Mouse (Mus musculus): Measurements from ENCODE around the gene Ifnlr1.
"Not testable (repeated sequence)": the region's sequence is repeated elsewhere in the genome, so short reads cannot be mapped to it uniquely, and the experiment has no call there.

Ifnlr1 gene

GRCm38 (mm10) chr4:135685906-135686567 is at the start of gene Ifnlr1:
Gene Ifnlr1, plus strand, starts transcription at chr4:135686287.
- DNase-seq (ENCODE audit: low spot score), result peak; percentile 57

GRCm38 (mm10) chr4:135641302-135642079 is 44.6 kb upstream of the Ifnlr1 start:
- DNase-seq (ENCODE audit: low spot score), result not testable (repeated sequence)

- no peak for DNase-seq (ENCODE audit: low spot score)
Measured at GRCm38 (mm10) chr4:135645022-135645637, 41.0 kb upstream of the Ifnlr1 start.

GRCm38 (mm10) chr4:135652966-135653607 is 33.0 kb upstream of the Ifnlr1 start:
- DNase-seq (ENCODE audit: low spot score), result no peak

GRCm38 (mm10) chr4:135653956-135654355 is 32.1 kb upstream of the Ifnlr1 start:
- DNase-seq (ENCODE audit: low spot score), result no peak

GRCm38 (mm10) chr4:135655499-135655898 is 30.6 kb upstream of the Ifnlr1 start:
- DNase-seq (ENCODE audit: low spot score), result no peak

DNA sequence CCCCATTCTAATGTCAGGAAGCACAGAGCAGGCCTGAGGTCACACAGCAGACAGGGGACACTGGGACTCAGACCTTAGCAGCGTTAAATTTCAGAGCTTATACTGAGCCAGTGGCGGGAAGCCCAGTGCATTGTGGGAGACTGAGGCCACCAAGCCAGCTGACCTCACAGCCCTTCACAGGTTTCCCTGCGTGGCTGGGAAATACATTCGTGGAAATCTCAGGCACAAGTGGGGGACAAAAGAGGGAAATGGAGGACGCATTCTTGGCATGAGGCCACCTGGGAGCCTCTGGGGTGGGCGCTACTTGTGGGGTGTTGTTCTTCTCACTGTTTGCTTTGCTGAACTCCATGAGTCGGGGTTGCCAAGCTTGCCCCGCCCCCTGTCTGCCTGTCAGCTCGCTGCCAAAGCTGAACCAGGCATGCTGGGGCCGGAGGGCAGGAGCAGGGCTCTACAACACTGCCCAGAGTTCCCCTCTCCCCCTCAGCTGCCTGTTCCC is 29.9 kb upstream of the Ifnlr1 start:
- no peak for DNase-seq (ENCODE audit: low spot score)

- DNase-seq (ENCODE audit: low spot score), result no peak
Measured at GRCm38 (mm10) chr4:135658484-135658883, 27.6 kb upstream of the Ifnlr1 start.

DNA sequence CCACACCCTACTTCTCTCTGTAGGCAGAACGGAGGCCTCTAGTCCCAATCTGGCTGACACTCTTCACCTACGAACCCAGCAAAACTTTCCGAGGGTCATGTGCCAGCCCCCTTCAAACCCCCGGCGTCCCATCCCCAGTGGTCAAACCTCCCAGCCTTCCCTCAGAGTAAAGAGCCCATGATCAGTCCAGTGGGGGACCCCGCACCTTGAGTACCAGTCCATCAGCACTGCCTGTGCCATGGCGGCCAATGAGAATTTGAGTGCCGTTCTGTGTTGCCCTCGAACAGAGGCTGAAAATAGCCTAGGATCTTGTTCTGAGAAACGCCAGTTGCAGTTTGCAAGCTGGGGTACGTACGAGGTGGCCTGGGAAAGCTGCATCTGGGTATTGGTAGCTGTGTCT is 27.2 kb upstream of the Ifnlr1 start:
- no peak for DNase-seq (ENCODE audit: low spot score)

DNA sequence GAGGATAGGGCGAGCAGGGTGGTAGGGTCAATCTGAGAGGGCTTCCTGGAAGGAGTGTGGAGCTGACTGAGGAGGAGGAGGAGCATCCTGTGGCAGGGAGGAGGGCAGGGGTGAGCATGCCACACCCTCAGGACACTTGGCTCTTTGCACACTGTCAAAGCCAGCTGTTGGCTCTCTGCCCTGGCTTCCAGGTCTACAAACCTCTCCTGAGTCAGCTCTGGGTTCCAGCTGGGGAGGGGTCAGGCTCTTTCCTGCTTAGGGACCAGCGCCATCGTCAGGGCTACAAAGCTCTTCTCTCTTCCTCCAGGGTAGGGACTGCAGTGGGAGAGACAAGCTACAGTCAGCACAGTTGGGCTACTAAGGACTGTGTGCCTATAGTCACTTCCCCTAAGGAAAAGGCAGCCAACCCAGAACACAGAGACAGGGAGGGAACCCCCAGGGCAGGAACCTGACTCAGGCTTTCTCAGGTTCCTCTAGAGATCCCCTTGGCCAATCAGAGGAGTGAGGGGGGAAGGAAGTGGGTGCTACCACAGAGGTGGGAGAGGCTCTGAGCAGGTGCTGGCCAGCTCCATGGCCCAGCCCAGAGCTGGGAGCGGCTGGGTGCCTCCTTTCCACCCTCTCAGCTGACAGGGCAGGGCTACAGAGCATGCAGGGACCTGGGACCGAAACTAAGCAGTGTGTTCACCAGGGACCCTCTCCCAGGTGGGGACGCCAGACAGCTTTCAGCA is 24.8 kb upstream of the Ifnlr1 start:
- no peak for DNase-seq (ENCODE audit: low spot score)

GRCm38 (mm10) chr4:135661994-135662393 is 24.1 kb upstream of the Ifnlr1 start:
- DNase-seq (ENCODE audit: low spot score), result no peak

GRCm38 (mm10) chr4:135664656-135665055 is 21.4 kb upstream of the Ifnlr1 start:
- DNase-seq (ENCODE audit: low spot score), result no peak

- DNase-seq (ENCODE audit: low spot score), result peak; percentile 69
Measured at GRCm38 (mm10) chr4:135666192-135666975, 19.7 kb upstream of the Ifnlr1 start.

DNA sequence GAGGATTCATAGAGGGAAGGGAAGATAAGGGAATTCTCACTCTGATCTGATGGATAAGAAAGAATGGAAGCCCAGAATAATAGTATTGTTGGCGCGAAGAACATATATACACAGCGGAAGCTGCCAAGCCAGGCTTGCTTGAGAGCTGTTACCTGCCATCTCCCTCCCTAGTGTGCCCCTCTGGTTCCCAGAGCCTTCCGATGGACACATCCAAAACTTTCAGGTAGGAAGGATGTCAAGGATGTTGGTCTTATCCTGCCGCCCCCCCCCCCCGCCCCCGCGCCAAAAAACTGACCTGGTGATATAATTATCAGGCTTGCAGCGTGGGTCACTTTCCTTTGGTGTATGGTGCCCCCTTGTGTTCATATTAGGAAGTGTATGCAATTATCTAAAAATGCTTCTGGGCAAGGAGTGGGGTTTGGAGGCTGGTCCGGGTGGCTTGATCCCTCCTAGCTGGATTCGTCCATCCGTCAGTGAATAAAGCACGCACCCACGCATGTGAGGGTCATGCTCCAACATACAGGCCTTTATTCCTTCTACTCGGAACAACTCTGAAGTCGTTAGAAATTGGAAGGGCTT is 18.7 kb upstream of the Ifnlr1 start:
- DNase-seq (ENCODE audit: low spot score), result peak; percentile 87

DNA sequence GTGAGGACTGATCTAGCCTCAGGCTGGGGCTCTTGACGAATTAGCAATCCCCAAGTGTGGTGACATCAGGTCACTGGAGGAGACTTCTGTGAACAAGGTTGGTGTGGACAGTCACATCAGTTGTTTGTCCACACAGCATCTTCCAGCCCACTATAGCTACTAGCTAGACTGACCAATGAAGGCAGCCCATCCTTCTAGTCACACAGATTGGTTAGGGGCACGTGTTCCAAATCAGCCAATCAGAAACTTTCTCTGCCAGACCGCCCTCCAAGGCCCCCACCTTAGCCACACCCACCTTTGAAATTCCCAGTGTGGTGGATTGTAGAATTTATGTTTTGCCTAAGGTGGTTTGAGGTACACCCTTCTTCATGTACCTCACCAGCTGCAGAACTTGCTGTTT is 12.6 kb upstream of the Ifnlr1 start:
- DNase-seq (ENCODE audit: low spot score), result no peak

DNA sequence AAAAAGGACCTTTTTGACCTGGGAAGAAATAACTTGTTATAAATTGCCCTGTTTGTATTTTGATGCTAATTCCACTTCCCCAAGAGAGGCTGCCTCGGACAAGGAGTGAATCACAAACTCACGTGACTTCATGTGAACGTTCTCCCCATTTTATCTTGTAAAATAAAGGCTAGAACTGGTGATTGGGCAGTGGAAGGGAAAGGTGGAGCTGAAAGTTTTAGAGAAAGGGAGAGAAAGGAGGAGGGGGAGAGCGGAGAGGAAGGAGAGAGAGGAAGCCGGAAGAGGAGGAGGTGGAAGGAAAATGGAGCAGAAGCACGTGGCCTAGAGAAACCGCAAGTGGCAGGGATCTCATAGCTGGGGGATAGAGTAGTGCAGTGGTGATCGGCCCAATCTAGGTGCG is 11.1 kb upstream of the Ifnlr1 start:
- DNase-seq (ENCODE audit: low spot score), result no peak

DNA sequence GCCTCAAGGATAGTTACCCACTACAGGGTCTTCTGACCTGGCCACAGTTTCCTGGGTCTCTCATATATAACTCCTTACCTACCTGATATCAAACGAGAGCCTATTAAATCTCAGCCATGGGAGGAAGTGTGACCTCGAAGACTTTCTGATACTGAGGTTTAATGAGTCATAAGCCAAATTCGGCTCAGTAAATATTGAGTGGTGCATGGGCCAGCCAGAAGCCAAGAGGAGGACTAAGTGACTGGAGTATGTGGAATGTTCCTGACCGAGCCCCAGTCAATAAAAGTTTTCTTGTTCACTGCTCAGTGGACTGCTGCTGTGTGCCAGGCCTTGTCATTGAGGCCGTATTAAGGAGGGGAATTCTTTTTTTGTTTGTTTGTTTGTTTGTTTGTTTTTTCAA is 9.6 kb upstream of the Ifnlr1 start:
- DNase-seq (ENCODE audit: low spot score), result no peak

DNA sequence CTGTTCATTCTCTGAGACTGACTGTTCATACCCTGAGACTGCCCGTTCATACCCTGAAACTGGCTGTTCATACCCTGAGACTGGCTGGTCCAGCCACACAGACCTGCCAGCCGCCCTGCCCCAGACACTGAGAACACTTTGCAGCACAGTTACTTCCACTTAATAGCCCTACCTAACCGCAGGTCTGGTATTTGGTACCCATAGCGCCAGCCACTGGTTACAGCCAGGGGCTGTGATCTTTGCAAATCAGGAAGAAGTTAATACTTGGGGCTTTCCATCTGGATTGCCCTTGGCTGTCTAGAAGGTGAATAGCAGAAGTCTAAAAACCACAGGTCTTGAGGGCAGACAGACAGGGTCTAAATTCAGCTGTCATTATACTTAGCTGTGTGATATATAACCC is 6.8 kb upstream of the Ifnlr1 start:
- DNase-seq (ENCODE audit: low spot score), result no peak

- DNase-seq (ENCODE audit: low spot score), result no peak
Measured at GRCm38 (mm10) chr4:135681789-135682188, 4.3 kb upstream of the Ifnlr1 start.

DNA sequence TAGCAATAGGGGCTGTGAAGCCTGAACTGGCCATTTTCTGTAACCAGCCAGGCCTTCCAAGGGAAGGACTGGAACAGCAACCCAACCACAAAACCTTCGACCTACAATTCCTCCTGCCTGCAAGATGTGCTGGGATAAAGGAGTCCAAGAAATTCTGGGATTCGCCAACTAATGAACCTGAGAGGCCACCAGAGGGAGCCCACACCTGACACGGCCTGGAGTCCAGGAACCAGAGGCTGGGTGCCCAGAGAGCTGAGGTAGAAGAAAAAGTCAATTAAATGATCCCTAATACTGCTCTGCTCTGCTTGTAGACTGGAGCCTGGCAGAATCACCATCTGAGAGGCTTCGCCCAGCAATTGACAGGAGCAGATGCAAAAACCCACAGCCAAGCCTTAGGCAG is 2.5 kb upstream of the Ifnlr1 start:
- DNase-seq (ENCODE audit: low spot score), result peak; percentile 65

DNA sequence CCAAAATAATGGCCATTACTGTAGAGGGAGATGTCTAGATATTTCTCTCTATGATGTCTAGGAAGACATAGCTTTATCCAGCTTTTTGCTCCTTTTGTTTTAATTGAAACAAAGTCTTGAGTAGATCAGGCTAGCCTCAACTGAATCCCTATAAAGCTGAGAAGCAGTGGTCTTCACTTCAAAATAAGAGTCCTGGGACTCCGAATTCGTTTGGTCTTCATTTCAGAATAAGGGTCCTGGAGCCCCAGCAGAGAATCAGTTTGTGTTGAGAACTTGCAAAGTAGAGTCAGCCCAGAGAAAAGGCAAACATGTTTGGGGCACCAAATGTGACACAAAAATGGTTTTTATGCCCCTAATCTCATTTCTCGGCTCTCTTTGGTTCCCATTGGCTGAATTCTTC is 1.4 kb upstream of the Ifnlr1 start:
- DNase-seq (ENCODE audit: low spot score), result peak; percentile 74
